Mouse (Mus musculus) layer of hippocampus, adult 2 months (tissue): ENCODE data around the gene Angptl8. TPM values are rescaled to one million over a fixed set of nuclear protein-coding genes. Genes with fewer than 3 reads are reported as not detected.
"Not testable (repeated sequence)": the region's sequence is repeated elsewhere in the genome, so short reads cannot be mapped to it uniquely, and the experiment has no call there.

Source experiments
- DNase-seq, 2 experiments: peaks; one replicate each; pipeline ENCODE4 v3.0.0; 2022; ENCODE audit warnings: low spot score in 2 of 2
- H3K27ac ChIP-seq: fragments of 200-600 bp; 2 replicates; pipeline ENCODE4 v1.8.1; 2022
- H3K4me3 ChIP-seq: fragments of 200-600 bp; 2 replicates; pipeline ENCODE4 v1.8.1; 2022; ENCODE audit warnings: mild to moderate bottlenecking
- CTCF ChIP-seq: fragments of 200-600 bp; conservative IDR thresholded peaks from 2 replicates; pipeline ENCODE4 v1.8.1; 2022; ENCODE audit warnings: antibody characterized with exemption, mild to moderate bottlenecking, moderate library complexity
- microRNA-seq, 2 experiments: library from miRNA; unstranded; fragments of <30 nt; microRNA quantifications; one replicate each; pipeline ENCODE4 v1.2.0; 2021
- total RNA-seq, 2 experiments: library from RNA; stranded (reverse); gene quantifications; 2 replicates each; pipeline ENCODE4 v1.2.3; 2021

Angptl8 gene
- total RNA-seq, 2 experiments from 2014 or later, result not detected

GRCm38 (mm10) chr9:21862181-21862580 lies 26.9 kb downstream of the Angptl8 start:
- H3K4me3 ChIP-seq, result no peak overlapping the region
- peak in 1 of 2 experiments; percentile 5 for DNase-seq
- TF ChIP-seq CTCF, result no peak
- H3K27ac ChIP-seq, result no peak overlapping the region

- no peak for TF ChIP-seq CTCF
- DNase-seq, result no peak
- Histone ChIP-seq H3K4me3 (no peak overlapping the region), H3K27ac (peak overlapping the region; percentile 61; the same call in 1 of the 2 replicates)
Measured at GRCm38 (mm10) chr9:21865673-21866398, 30.5 kb downstream of the Angptl8 start.

- Histone ChIP-seq H3K4me3 (no peak overlapping the region), H3K27ac (peak overlapping the region; percentile 61; the same call in 1 of the 2 replicates)
- no peak for TF ChIP-seq CTCF
- DNase-seq, result no peak
Measured at GRCm38 (mm10) chr9:21866641-21867040, 31.3 kb downstream of the Angptl8 start.

- Histone ChIP-seq H3K4me3 (no peak overlapping the region), H3K27ac (no peak overlapping the region)
- TF ChIP-seq CTCF, result no peak
- no peak for DNase-seq
Measured at GRCm38 (mm10) chr9:21867726-21868125, 32.4 kb downstream of the Angptl8 start.

- not testable (repeated sequence) for H3K4me3 ChIP-seq, H3K27ac ChIP-seq
- TF ChIP-seq CTCF, result peak; percentile 65
- DNase-seq, result peak; percentile 36 to 44
Measured at GRCm38 (mm10) chr9:21869290-21869689, 34.0 kb downstream of the Angptl8 start.

GRCm38 (mm10) chr9:21870879-21871524 lies 35.7 kb downstream of the Angptl8 start:
- peak; percentile 29 to 56 for DNase-seq
- Histone ChIP-seq H3K4me3 (no peak overlapping the region; the same call in 1 of the 2 replicates), H3K27ac (no peak overlapping the region)
- TF ChIP-seq CTCF, result peak; percentile 94

- Histone ChIP-seq H3K27ac (no peak overlapping the region), H3K4me3 (no peak overlapping the region)
- no peak for DNase-seq
- TF ChIP-seq CTCF, result no peak
Measured at GRCm38 (mm10) chr9:21872204-21872603, 36.9 kb downstream of the Angptl8 start.

GRCm38 (mm10) chr9:21876601-21877000 lies 41.3 kb downstream of the Angptl8 start:
- DNase-seq, result peak in 1 of 2 experiments; percentile 6
- TF ChIP-seq CTCF, result peak; percentile 57
- Histone ChIP-seq H3K27ac (no peak overlapping the region), H3K4me3 (no peak overlapping the region)

Small RNA genes within 50 kb of the gene (microRNA-seq; reads per million reads assigned to microRNA genes)
- gene Mir7083, result 0.64 to 3.9 reads per million in 2 experiments

Other genes starting within 250 kb of the Angptl8 start
- 10 to 100 TPM; 58.3 to 62.0 TPM for gene Timm29, start 242.8 kb upstream of the Angptl8 start, total RNA-seq
- gene Yipf2, start 242.7 kb upstream of the Angptl8 start, total RNA-seq, result 10 to 100 TPM; 18.6 to 19.8 TPM
- gene Smarca4, start 219.3 kb upstream of the Angptl8 start, total RNA-seq, result 100 to 1,000 TPM; 114 to 115 TPM
- 10 to 100 TPM; 12.0 to 16.2 TPM for gene Ldlr, start 112.0 kb upstream of the Angptl8 start, total RNA-seq
- gene Spc24, start 75.2 kb upstream of the Angptl8 start, total RNA-seq, result 1 to 10 TPM; 2.2 to 2.9 TPM
- 1 to 10 TPM; 7.0 to 8.4 TPM for gene Kank2, start 36.8 kb upstream of the Angptl8 start, total RNA-seq
- gene Dock6, start 17.1 kb downstream of the Angptl8 start, total RNA-seq, result 10 to 100 TPM; 12.2 to 13.6 TPM
- gene Rab3d, start 82.7 kb downstream of the Angptl8 start, total RNA-seq, result 10 to 100 TPM; 16.7 to 18.8 TPM
- 10 to 100 TPM; 18.9 to 21.4 TPM for gene Ccdc159, start 92.0 kb downstream of the Angptl8 start, total RNA-seq
- 10 to 100 TPM; 44.4 to 45.9 TPM for gene Tmem205, start 92.0 kb downstream of the Angptl8 start, total RNA-seq
- gene Plppr2, start 101.5 kb downstream of the Angptl8 start, total RNA-seq, result 100 to 1,000 TPM; 297 to 300 TPM
- gene Swsap1, start 120.2 kb downstream of the Angptl8 start, total RNA-seq, result 10 to 100 TPM; 14.8 to 15.9 TPM
- gene Epor, start 128.0 kb downstream of the Angptl8 start, total RNA-seq, result 1 to 10 TPM; 7.8 to 9.1 TPM
- gene Rgl3, start 153.9 kb downstream of the Angptl8 start, total RNA-seq, result 1 to 10 TPM; 2.9 to 3.8 TPM
- 1 to 10 TPM; 8.5 to 9.2 TPM for gene Ccdc151, start 167.1 kb downstream of the Angptl8 start, total RNA-seq
- gene Prkcsh, start 167.3 kb downstream of the Angptl8 start, total RNA-seq, result 100 to 1,000 TPM; 106 to 111 TPM
- gene Elavl3, start 216.5 kb downstream of the Angptl8 start, total RNA-seq, result 100 to 1,000 TPM; 156 to 160 TPM
- gene Gm49318, start 235.7 kb downstream of the Angptl8 start, total RNA-seq, result 1 to 10 TPM; 2.2 to 6.3 TPM
- 10 to 100 TPM; 22.3 to 25.2 TPM for gene Zfp653, start 235.9 kb downstream of the Angptl8 start, total RNA-seq
- 10 to 100 TPM; 44.7 to 47.2 TPM for gene Ecsit, start 249.9 kb downstream of the Angptl8 start, total RNA-seq